Mouse (Mus musculus) MEL (cell line): Measurements from ENCODE around the gene Wscd1. TPM values are rescaled to one million over a fixed set of nuclear protein-coding genes. Genes with fewer than 3 reads are reported as not detected.

Source experiments
- DNase-seq: peaks from one replicate; pipeline ENCODE4 v3.0.0; 2011; ENCODE audit warnings: low read depth, low spot score
- H3K27ac ChIP-seq: 2 replicates; pipeline ENCODE4 v1.5.1; 2012; ENCODE audit warnings: low read depth, mild to moderate bottlenecking, control low read depth, low read length, moderate library complexity; ENCODE audit not compliant: control insufficient read depth
- H3K27me3 ChIP-seq, 2 experiments: fragments of 150-350 bp in 1 of 2; sonication (generic) in 1 of 2; 2 replicates each; pipeline ENCODE4 v1.6.1; 2012; ENCODE audit warnings: low read length in 2 of 2, mild to moderate bottlenecking in 2 of 2, improper control_type of control experiment in 1 of 2, moderate library complexity in 1 of 2; ENCODE audit not compliant: insufficient read depth in 2 of 2, control insufficient read depth in 1 of 2
- H3K36me3 ChIP-seq, 2 experiments: 2 replicates each; pipeline ENCODE4 v1.6.1; 2012 to 2014; ENCODE audit warnings: low read length in 2 of 2, improper control_type of control experiment in 1 of 2, inconsistent platforms in 1 of 2, mild to moderate bottlenecking in 1 of 2; ENCODE audit not compliant: insufficient read depth in 2 of 2, control insufficient read depth in 1 of 2
- H3K4me1 ChIP-seq, 2 experiments: fragments of 150-350 bp in 1 of 2; sonication (generic) in 1 of 2; 2 replicates each; pipeline ENCODE4 v1.6.1; 2012; ENCODE audit warnings: low read length in 2 of 2, improper control_type of control experiment in 1 of 2, mild to moderate bottlenecking in 1 of 2; ENCODE audit not compliant: insufficient read depth in 2 of 2, control insufficient read depth in 1 of 2
- H3K4me3 ChIP-seq, 2 experiments: fragments of 150-350 bp in 1 of 2; sonication (generic) in 1 of 2; 2 replicates each; pipeline ENCODE4 v1.5.1; 2012; ENCODE audit warnings: low read depth in 2 of 2, low read length in 2 of 2, mild to moderate bottlenecking in 2 of 2, moderate library complexity in 2 of 2, control low read depth in 1 of 2, improper control_type of control experiment in 1 of 2; ENCODE audit not compliant: control insufficient read depth in 1 of 2, insufficient read depth in 1 of 2
- H3K79me2 ChIP-seq: 2 replicates; pipeline ENCODE4 v1.6.1; 2012; ENCODE audit warnings: mild to moderate bottlenecking, low read length, moderate library complexity; ENCODE audit not compliant: control insufficient read depth, poor library complexity, insufficient read depth
- H3K9ac ChIP-seq: 2 replicates; pipeline ENCODE4 v1.6.1; 2012; ENCODE audit warnings: low read depth, mild to moderate bottlenecking, control low read depth, low read length, moderate library complexity; ENCODE audit not compliant: control insufficient read depth, poor library complexity, severe bottlenecking
- H3K9me3 ChIP-seq: fragments of 150-350 bp; sonication (generic); replicated peaks from 2 replicates; pipeline ENCODE4 v1.6.1; 2012; ENCODE audit warnings: mild to moderate bottlenecking, low read length, improper control_type of control experiment, moderate library complexity; ENCODE audit not compliant: insufficient read depth
- CHD1 ChIP-seq: IDR thresholded peaks from 2 replicates; pipeline ENCODE4 v1.6.1; 2012; ENCODE audit warnings: low read depth, mild to moderate bottlenecking, inconsistent platforms, low read length, improper control_type of control experiment
- CTCF ChIP-seq, 3 experiments: IDR thresholded peaks in 2 of 3; conservative IDR thresholded peaks in 1 of 3; 2 replicates each; pipeline ENCODE4 v1.5.1; 2011 to 2012; ENCODE audit warnings: low read length in 3 of 3, low read depth in 2 of 3, mild to moderate bottlenecking in 2 of 3, improper control_type of control experiment in 1 of 3, inconsistent platforms in 1 of 3, mixed read lengths in 1 of 3, moderate library complexity in 1 of 3; ENCODE audit not compliant: control insufficient read depth in 1 of 3, insufficient read depth in 1 of 3, poor library complexity in 1 of 3, severe bottlenecking in 1 of 3
- ELF1 ChIP-seq: IDR thresholded peaks from 2 replicates; pipeline ENCODE4 v1.6.1; 2014; ENCODE audit warnings: low read depth, mild to moderate bottlenecking, inconsistent platforms, low read length, improper control_type of control experiment, moderate library complexity
- EP300 ChIP-seq, 2 experiments: IDR thresholded peaks; 2 replicates each; pipeline ENCODE4 v1.6.1; 2011; ENCODE audit warnings: improper control_type of control experiment in 2 of 2, low read length in 2 of 2, low read depth in 1 of 2, mild to moderate bottlenecking in 1 of 2
- GABPA ChIP-seq: IDR thresholded peaks from 2 replicates; pipeline ENCODE4 v1.6.1; 2012; ENCODE audit warnings: low read depth, mild to moderate bottlenecking, inconsistent platforms, low read length, improper control_type of control experiment, moderate library complexity
- GATA1 ChIP-seq: IDR thresholded peaks from 2 replicates; pipeline ENCODE4 v1.6.1; 2011; ENCODE audit warnings: low read depth, low read length, improper control_type of control experiment
- HCFC1 ChIP-seq: IDR thresholded peaks from 2 replicates; pipeline ENCODE4 v1.6.1; 2012; ENCODE audit warnings: low read depth, mild to moderate bottlenecking, inconsistent platforms, low read length, improper control_type of control experiment, moderate library complexity
- MAX ChIP-seq: IDR thresholded peaks from 2 replicates; pipeline ENCODE4 v1.6.1; 2011; ENCODE audit warnings: low read length, improper control_type of control experiment
- MAZ ChIP-seq: IDR thresholded peaks from 2 replicates; pipeline ENCODE4 v1.6.1; 2012; ENCODE audit warnings: low read depth, mild to moderate bottlenecking, inconsistent platforms, low read length, improper control_type of control experiment
- MXI1 ChIP-seq: IDR thresholded peaks from 2 replicates; pipeline ENCODE4 v1.6.1; 2011; ENCODE audit warnings: mild to moderate bottlenecking, low read depth, low read length, improper control_type of control experiment
- MYB ChIP-seq: IDR thresholded peaks from 2 replicates; pipeline ENCODE4 v1.6.1; 2011; ENCODE audit warnings: mild to moderate bottlenecking, low read depth, low read length, improper control_type of control experiment
- POLR2A ChIP-seq, 2 experiments: IDR thresholded peaks; 2 replicates each; pipeline ENCODE4 v1.6.1; 2011 to 2012; ENCODE audit warnings: low read length in 2 of 2, mild to moderate bottlenecking in 2 of 2, control low read depth in 1 of 2, improper control_type of control experiment in 1 of 2, low read depth in 1 of 2, moderate library complexity in 1 of 2; ENCODE audit not compliant: control insufficient read depth in 1 of 2, insufficient read depth in 1 of 2, poor library complexity in 1 of 2
- POLR2AphosphoS5 ChIP-seq: IDR thresholded peaks from 2 replicates; pipeline ENCODE4 v1.6.1; 2012; ENCODE audit warnings: low read depth, borderline replicate concordance, mild to moderate bottlenecking, inconsistent platforms, low read length, moderate library complexity, mixed read lengths
- RAD21 ChIP-seq: IDR thresholded peaks from 2 replicates; pipeline ENCODE4 v1.6.1; 2011; ENCODE audit warnings: mild to moderate bottlenecking, low read depth, low read length, improper control_type of control experiment
- RCOR1 ChIP-seq: IDR thresholded peaks from 2 replicates; pipeline ENCODE4 v1.6.1; 2012; ENCODE audit warnings: low read depth, mild to moderate bottlenecking, inconsistent platforms, low read length, improper control_type of control experiment
- SIN3A ChIP-seq: IDR thresholded peaks from 2 replicates; pipeline ENCODE4 v1.6.1; 2012; ENCODE audit warnings: low read length, improper control_type of control experiment, inconsistent platforms
- SMC3 ChIP-seq: IDR thresholded peaks from 2 replicates; pipeline ENCODE4 v1.6.1; 2011; ENCODE audit warnings: low read depth, low read length, improper control_type of control experiment
- TAL1 ChIP-seq: IDR thresholded peaks from 2 replicates; pipeline ENCODE4 v1.6.1; 2012; ENCODE audit warnings: mild to moderate bottlenecking, inconsistent platforms, low read length, moderate library complexity, mixed read lengths
- TBP ChIP-seq: IDR thresholded peaks from 2 replicates; pipeline ENCODE4 v1.8.0; 2011; ENCODE audit warnings: low read depth, low read length, improper control_type of control experiment
- TCF12 ChIP-seq: IDR thresholded peaks from 2 replicates; pipeline ENCODE4 v1.6.1; 2014; ENCODE audit warnings: low read depth, mild to moderate bottlenecking, inconsistent platforms, low read length, improper control_type of control experiment, moderate library complexity
- USF1 ChIP-seq: IDR thresholded peaks from 2 replicates; pipeline ENCODE4 v1.6.1; 2014; ENCODE audit warnings: low read depth, mild to moderate bottlenecking, inconsistent platforms, low read length, improper control_type of control experiment, moderate library complexity
- USF2 ChIP-seq, 2 experiments: IDR thresholded peaks; 2 replicates each; pipeline ENCODE4 v1.6.1; 2011 to 2012; ENCODE audit warnings: improper control_type of control experiment in 2 of 2, low read length in 2 of 2, borderline replicate concordance in 1 of 2, inconsistent platforms in 1 of 2, low read depth in 1 of 2, mild to moderate bottlenecking in 1 of 2; ENCODE audit not compliant: insufficient read depth in 1 of 2
- ZKSCAN1 ChIP-seq: IDR thresholded peaks from 2 replicates; pipeline ENCODE4 v1.6.1; 2012; ENCODE audit warnings: low read depth, mild to moderate bottlenecking, inconsistent platforms, low read length, improper control_type of control experiment, moderate library complexity
- ZMIZ1 ChIP-seq: IDR thresholded peaks from 2 replicates; pipeline ENCODE4 v1.6.1; 2012; ENCODE audit warnings: low read depth, mild to moderate bottlenecking, inconsistent platforms, low read length, improper control_type of control experiment, moderate library complexity
- polyA plus RNA-seq, 2 experiments: library from polyadenylated mRNA; stranded (reverse) in 1 of 2; unstranded in 1 of 2; fragments of >175 nt in 1 of 2; fragments of >200 nt in 1 of 2; gene quantifications; 2 replicates each; pipeline versions ENCODE4 v1.2.1 to v1.2.4; 2012; ENCODE audit warnings: low replicate concordance in 2 of 2, low read depth in 1 of 2; ENCODE audit not compliant: insufficient read length in 2 of 2, insufficient read depth in 1 of 2, missing spikeins in 1 of 2
- total RNA-seq: library from RNA; depleted of rRNA; stranded (reverse); fragments of 300-350 nt; gene quantifications from 2 replicates; pipeline ENCODE4 v1.2.3, GENCODE M21; 2012

Gene Wscd1
- total and polyA plus RNA-seq, 3 experiments, result not detected

- H3K36me3 ChIP-seq, result no peaks in the 10 kb centered on the region
- no peak overlapping the region for H3K27ac ChIP-seq
- H3K9ac ChIP-seq, result no peak overlapping the region
- DNase-seq, result no peak
- no peaks in the 10 kb centered on the region for H3K9me3 ChIP-seq
- H3K4me1 ChIP-seq, result no peaks in the 10 kb centered on the region
- TF ChIP-seq ELF1 (no peak), MAZ (no peak), HCFC1 (no peak), SIN3A (no peak), MXI1 (no peak), MYB (no peak), CTCF (IDR thresholded peaks at IDR 0.05 in 2 of 3, conservative IDR thresholded peaks at IDR 0.05 in 1 of 3; ENCODE audit: control insufficient read depth in 1 of 3, insufficient read depth in 1 of 3, low read depth in 2 of 3, low read length in 3 of 3, poor library complexity in 1 of 3, severe bottlenecking in 1 of 3) (no peak), ZKSCAN1 (no peak), TBP (no peak), RCOR1 (no peak)
- TF ChIP-seq, all 39 proteins: peak for 0
- Histone ChIP-seq H3K27me3 (no peaks in the 10 kb centered on the region), H3K4me3 (no peak overlapping the region), H3K79me2 (no peaks in the 10 kb centered on the region)
Observed at GRCm38 (mm10) chr11:71737106-71737505, 12.6 kb upstream of the Wscd1 start.

GRCm38 (mm10) chr11:71738501-71739045, 11.1 kb upstream of the Wscd1 start:
- no peak overlapping the region for H3K4me3 ChIP-seq
- no peaks in the 10 kb centered on the region for H3K27me3 ChIP-seq
- no peaks in the 10 kb centered on the region for H3K4me1 ChIP-seq
- H3K27ac ChIP-seq, result no peak overlapping the region
- H3K9me3 ChIP-seq, result no peaks in the 10 kb centered on the region
- no peak for DNase-seq
- TF ChIP-seq USF2 (IDR thresholded peaks at IDR 0.05; ENCODE audit: borderline replicate concordance in 1 of 2, insufficient read depth in 1 of 2, low read depth in 1 of 2, low read length in 2 of 2) (no peak), MYB (no peak), POLR2A (IDR thresholded peaks at IDR 0.05; ENCODE audit: control insufficient read depth in 1 of 2, insufficient read depth in 1 of 2, low read depth in 1 of 2, low read length in 2 of 2, poor library complexity in 1 of 2) (no peak), MAZ (no peak), SMC3 (no peak), GATA1 (no peak), ELF1 (no peak), MAX (no peak), HCFC1 (no peak), TAL1 (no peak), CHD1 (no peak), GABPA (no peak), RAD21 (no peak), POLR2AphosphoS5 (no peak), TCF12 (no peak), ZMIZ1 (no peak), TBP (no peak), USF1 (no peak), EP300 (IDR thresholded peaks at IDR 0.05; ENCODE audit: low read depth in 1 of 2, low read length in 2 of 2) (no peak), SIN3A (no peak)
- TF ChIP-seq, all 39 proteins: peak for 0
- H3K9ac ChIP-seq, result no peak overlapping the region
- no peaks in the 10 kb centered on the region for H3K36me3 ChIP-seq
- no peaks in the 10 kb centered on the region for H3K79me2 ChIP-seq
